Mouse (Mus musculus) thymus, postnatal 36 days (tissue): ENCODE results near the gene Olfr49.

ENCODE experiments used
- DNase-seq, 2 experiments: peaks; one replicate each; pipeline ENCODE4 v3.0.0; 2022; ENCODE audit warnings: mixed read lengths in 2 of 2

The Olfr49 gene

DNA sequence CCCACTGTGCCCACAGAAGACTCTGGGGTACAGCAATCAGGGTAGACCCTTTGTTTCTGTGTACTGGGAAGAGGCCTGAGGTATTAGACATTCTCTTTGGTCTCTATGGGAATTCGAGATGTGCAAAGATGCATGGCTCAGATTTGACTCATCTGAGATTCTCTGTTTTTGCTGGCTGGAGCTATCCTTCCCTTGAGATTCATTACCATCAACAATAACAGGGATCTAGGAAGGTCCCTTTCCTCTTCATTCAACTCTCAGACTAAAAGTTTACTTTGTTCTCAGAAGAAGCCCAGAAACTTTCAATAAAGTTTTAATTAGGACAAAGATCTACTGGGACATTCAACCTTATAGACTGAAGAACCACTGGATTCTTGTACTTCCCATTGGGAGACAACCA, at the start of gene Olfr49:
Gene Olfr49 (minus strand): TSS at position 101 of the 400 bp plus-strand sequence.
- DNase-seq = no peak

DNA sequence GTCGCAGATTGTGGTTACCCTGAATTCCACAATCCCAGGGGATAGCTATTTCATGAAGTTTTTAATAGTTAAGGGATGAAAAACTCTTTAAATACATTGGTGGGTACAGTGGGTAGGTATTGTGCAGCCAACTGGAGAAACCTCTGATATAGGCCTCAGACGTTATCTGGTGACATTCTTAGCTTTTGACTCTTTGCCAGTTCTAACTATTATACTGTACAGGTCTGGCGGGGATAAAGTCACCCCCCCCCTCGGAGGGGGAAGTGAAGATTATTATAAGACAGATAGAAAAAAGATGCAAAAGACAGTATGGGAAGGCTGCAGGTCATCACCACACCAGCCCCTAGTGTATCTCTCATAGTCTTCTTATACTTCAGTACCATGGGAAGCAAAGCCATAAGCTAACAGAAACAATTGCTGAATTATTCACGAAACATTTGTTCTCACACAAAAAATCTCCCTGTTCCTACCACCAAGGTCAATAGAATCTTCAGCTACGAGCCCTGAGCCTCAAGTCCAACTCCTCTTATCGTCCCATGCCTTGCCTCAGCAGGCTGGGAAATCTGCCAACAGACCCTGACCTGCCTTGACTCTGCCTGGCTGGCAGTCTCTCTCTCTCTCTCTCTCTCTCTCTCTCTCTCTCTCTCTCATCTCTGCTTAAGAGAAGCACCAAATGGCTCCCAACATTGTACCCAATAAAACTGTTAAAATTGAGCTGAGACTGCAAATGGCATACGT, 48.9 kb upstream of the Olfr49 start:
- DNase-seq = no peak

DNA sequence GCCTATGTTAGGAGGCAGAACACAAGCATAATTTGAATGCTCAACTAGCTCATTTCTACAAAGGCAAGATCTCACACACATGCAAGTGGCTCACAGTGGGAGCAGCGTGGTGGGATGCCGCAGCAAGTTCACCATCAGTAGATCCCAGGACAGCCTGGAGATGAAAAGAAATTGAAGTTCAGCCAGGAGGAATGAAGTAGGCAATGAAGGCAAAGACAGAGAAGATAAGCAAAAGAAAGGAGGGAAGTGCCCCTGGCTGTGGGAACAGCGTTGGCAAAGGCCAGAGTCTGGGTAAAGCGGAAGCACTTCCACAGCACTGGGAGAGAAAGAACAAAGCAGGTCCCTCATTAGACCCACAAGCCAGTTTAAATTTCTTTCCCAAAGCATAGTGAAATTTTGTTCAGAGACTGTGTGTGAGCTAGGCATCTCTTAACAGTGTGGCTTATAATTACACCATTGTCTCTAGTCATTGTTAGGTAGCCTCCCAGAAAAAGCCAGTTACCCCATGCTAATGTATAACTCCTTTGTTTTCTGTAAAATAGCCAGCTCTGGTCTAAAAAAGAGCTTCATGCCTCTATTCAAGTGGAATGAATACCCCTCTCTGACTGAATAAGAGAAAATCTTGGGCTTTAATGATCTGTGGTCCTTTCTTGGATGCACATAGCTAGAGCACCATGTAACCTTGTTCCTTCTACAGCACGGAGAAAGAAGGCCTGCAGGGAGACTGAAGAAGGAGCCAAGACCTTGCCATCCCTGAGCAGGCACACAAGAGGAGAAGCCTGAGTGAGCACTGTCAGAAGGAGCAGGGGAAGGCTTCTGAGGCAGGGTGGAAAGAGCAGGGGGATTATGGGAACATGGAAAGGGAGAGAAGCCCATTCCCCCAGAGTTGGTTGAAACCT, 47.7 kb upstream of the Olfr49 start:
- no peak for DNase-seq

DNA sequence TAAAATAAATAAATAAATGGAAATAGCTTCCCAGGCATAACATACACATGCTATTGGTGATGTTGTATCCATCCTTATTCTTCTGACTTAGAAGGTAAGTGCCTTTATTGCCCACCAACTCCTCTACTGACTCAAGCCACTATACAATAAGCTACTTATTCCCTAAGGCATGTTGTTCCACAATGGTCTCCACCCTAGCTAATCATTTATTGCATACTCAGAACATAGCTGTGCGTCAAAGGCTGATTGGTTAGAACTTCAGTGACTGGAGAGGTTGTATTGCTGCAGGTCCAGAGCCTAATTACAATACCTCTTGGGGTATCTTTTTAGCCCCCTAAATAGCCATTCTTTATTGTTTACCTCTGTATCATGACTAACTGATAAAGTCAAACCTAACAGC, 46.4 kb upstream of the Olfr49 start:
- no peak for DNase-seq

DNA sequence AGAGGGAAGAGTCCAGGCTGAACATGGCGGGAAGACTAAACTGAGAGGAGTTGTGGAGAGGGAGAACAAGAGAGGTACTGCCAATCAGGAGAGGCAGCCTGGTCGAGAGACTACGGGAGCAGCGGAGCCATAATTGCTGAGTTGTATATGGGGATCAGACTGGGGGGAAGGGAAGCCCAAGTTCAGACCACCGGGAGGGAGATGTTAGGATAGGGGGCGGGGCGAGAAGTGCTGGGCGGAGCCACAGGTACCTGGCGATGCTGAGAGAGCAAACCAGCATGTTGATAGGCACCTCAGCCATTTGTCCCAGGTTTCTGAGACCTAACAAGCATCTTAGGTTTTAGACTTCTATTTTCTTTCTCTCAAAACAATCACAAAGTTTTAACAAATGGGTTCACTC, 44.5 kb upstream of the Olfr49 start:
- peak in 1 of 2 experiments; percentile 14 for DNase-seq

DNA sequence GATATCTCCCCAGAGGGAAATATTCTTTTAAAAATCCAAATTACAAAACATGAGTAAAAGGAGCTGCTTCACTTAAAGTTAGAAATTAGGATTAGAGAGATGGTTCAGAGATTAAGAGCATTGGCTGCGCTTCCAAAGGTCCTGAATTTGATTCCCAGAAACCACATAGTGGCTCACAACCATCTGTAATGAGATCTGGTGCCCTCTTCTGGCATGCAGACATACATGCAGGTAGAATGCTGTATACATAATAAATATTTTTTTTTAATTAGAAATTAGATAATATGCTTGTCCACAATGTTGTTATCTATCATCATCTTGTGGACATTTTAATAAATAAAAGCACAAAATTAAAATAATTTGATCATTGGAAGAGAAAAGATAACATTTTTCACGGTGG, 43.8 kb upstream of the Olfr49 start:
- DNase-seq = no peak

DNA sequence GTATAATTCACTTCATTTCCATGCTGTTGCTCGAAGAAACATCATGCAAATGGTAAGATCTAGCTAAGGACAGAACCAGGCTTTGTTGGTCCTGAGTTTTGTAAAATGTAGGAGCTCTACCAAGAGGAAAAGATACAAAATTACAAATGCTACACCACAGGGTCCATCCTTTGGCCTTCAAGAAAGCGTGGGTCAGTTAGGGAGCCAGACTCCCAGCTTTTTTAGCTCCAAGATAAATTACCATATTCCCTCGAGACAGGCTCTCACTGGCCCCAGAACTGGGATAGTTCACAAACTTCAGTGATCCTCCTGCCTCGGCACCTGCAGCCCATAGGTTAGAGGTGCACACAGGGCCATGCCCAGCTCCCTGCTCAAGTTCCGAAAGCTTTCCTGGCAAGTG, 39.7 kb upstream of the Olfr49 start:
- DNase-seq = no peak

DNA sequence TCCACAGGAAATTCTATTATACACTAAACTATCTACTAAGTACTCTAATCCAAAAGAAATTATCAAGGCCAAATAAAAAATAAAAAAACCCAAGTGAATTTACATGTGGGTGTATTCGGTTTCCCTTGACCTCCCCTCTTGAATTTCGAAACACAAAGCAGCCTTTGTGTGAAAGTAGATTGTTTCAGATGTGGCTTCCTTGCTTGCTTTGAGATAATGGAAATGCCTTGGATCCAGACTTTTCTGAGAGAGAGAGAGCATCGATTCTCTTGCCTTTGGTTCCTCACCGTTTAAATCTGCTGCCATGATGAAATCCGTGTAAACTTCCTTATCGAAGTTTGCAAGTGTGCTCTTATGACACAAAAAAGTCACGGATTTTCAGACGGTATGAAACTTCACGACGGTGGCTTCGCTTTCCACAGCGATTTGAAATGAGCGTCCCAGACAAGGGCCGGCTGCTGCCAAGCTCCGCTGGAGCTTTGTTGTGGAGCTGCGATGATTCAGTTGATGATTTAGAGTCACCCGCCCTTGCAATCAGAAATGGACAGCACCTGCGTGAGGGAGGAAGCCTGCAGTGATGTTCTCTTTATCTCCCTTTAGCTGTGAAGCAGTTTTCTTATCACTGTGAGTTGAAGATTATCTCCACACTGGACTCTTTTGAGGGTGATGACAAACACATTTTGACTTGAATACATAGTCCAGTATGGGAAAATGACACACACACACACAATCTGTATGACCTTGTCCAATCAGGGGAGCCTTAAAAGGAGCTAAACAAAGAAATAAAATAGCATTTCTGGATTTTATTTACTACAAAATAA, 37.0 kb upstream of the Olfr49 start:
- no peak for DNase-seq

DNA sequence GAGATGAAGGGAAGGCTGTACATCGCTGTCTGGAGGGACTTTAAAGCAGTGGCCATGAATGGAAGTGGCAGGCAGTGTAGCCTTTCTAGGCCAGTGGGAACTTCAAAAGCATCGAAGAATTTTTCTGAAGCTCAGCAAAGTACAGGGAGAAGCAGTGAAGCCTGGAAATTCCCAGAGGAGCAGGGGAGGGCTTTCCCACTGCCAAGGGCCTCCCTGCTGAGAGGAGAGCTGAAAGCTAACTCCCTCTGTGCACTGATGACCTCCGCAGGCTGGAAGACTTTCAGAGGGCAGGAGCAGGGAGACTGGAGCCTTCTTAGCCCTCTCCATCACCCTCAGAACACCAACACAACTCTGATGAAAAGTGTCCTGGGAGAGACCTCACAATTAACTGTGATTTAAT, 27.0 kb upstream of the Olfr49 start:
- DNase-seq = no peak

DNA sequence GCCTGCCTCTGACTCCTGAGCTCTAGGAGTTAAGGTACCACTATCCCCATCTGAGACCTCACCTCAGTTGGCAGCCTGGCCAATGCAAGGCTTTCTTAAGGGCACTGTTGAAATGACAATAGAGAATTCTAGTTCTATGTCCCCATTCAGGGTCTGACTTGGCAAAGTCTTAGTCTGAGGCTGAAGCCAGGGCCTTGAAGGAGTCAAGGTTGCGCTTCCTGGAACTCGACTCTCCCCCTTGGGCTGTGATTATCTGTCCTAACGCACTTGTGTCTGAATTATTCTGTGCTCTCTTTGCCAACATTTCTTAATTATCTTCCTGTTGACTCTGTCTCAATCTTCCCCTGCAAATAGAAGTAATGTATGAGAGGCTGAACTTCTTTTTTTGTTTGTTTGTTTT, 15.9 kb upstream of the Olfr49 start:
- no peak for DNase-seq

DNA sequence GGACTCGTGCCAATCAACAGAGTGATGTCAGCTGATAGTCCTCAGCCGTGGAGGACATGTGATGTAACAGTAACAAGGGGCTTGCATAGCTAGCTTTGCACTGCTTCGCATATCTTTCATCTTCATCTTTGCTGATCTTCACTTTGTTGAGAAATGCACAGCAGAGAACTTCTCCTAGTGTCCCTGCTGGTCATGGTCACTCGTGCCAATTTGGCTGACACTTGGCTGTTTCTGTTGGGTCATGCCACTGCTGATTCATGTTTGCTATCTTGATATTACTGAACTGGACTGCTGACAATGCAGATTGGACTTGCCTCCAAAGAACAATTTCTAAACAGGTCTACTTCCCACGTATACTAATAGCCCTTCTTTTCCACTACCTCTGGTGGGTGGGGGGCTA, 15.4 kb upstream of the Olfr49 start:
- no peak for DNase-seq

DNA sequence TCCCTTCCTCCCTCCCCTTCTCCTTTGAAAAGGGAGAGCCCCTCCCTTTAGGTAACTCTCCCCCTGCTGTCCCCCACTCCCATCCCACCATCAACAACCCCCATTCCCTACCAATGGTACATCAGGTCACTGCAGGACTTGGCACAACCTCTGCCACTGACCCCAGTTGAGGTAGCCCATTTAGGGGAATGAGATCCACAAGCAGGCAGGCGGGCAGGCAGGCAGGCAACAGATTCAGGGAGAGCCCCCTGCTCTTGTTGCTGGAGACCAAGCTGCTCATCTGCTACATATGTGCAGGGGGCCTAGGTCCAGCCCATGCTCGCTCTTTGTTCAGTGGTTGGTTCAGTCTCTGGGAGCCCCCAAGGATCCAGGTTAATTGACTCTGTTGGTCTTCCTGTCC, 8.3 kb downstream of the Olfr49 start:
- DNase-seq = no peak

DNA sequence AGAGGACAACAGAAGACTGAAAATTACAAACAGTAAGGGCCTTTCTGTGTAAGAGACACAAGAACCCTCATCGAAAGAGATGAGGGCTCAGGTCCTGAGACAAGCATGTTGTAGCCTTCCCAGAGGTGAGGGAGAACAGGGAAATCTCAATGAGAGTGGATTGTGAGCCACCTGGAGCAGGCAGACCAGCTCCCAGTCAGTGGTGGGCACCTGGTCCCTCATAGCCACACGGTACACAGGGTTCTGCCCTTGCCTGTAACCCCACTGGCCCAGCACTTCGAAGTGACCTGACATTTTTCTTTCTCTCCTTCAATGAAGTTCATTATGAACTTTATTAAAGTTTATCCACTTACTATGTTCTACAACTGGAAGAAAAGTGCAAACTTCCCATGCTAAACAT, 12.0 kb downstream of the Olfr49 start:
- DNase-seq = no peak

DNA sequence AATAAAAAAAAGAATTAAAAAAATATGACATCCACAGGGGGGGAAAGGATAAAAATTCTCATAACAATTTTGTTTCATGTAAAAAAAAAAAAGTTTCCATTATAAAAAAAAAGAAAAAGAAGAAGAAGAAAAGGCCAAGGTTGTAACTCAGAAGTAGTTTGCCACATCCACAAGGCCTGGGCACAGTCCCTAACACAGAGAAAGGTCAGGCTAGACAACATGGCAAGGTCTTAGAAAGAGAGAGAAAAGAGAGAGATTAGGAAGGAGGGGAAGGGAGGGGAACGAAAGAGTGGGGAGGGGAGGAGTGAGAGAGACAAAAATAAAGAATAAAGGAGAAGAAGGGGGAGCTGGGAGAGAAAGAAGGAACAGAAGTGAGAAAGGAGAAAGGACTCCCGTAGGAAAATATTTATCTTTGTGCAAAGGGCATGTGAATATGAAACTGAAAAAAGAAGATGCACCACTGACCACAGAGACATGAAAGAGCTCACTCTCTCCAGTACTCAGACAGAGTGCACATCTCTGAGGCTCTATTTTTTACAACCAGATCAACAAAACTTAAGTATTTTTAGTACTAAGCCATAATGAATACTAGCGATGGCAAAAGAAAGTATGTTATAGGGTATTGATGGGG, 12.6 kb downstream of the Olfr49 start:
- no peak for DNase-seq

DNA sequence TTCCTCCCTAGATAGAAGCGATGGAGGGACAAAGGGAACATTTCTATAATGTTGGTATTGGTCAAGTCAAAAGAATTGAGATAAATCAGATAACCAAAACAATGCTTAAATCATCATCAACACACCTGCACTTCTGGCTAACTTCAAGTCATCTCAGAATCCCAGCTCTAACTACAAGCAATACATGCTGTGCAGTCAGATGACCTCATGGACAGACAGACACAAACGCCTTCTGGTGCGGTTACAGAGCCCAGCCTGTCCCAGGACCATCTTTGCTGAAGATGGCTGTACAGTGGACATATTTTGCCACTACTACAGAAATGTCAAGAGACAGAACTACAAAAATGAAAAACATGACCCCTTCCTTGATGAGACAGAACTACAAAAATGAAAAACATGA, 14.3 kb downstream of the Olfr49 start:
- DNase-seq = no peak

DNA sequence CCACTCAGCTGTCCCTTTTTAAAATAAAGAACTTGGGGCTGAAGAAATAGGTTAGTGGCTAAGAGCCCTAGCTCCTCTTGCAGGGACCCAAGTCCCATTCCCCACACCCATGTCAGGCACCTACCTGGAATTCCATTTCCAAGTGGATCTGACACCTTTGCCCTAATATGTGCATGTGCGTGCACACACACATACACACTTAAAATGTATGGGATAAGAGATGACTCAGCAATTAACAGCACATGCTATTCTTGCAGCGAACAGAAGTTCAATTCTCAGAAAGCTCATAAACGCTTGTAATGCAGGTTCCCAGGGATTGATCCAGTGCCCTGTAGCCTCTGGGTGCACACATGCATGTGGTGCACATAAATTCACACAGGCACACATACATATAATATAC, 15.2 kb downstream of the Olfr49 start:
- no peak for DNase-seq

DNA sequence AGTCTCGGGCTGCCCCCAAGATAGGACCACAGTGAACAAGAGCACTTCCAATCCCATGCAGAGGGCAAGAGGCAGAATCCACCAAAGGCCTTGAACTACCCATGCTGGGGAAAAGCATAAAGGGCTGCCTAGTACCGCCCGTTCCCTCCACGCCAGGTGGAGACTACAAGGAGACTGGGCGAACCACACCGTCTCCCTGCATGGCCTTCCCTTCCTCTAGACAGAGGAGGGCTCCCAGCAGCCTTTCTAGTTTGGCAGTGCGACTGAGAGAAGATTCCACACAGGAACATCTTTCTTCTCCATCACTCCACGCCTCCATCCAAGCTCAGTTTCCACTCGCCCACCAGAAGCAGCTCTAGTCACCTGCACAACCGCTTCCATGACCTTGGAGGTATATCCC, 16.8 kb downstream of the Olfr49 start:
- DNase-seq = no peak

DNA sequence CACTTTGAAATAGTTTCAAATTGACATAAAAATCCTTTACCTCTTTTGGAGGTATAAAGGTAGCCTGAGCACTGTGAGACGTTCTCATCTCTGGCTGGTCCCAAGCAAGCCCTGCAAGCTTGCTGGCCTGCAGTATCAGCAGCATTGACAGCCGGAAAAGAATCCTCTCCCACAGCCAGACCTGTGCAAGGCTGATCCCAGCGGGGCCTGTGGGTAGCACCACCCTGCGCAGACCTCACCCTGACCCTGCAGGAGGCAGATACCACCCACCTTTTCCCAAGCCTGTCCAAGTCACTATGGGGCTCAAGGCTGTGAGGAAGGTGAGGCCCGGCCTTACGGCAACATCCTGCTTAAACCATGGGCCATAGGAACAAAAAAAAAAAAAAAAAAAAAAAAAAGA, 18.8 kb downstream of the Olfr49 start:
- no peak for DNase-seq

DNA sequence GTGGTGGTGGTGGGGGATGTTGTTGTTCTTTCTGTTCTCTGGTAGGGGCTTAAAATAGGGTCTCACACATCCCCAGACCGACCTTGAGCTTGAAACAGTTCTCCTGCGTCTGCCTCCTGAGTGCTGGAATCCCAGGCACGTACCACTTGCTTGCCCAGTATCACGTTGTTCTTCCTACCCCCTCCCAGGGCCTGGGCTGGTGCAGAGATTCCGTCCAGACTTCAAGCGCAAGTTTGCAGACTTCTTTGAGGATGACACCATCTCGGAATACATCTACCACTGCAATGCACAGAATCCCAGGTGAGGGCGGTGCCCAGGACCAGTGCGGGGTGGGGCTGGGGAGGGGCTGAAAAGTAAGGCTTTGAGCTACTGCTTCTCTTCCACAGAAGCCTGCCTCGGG, 19.6 kb downstream of the Olfr49 start:
- no peak for DNase-seq

DNA sequence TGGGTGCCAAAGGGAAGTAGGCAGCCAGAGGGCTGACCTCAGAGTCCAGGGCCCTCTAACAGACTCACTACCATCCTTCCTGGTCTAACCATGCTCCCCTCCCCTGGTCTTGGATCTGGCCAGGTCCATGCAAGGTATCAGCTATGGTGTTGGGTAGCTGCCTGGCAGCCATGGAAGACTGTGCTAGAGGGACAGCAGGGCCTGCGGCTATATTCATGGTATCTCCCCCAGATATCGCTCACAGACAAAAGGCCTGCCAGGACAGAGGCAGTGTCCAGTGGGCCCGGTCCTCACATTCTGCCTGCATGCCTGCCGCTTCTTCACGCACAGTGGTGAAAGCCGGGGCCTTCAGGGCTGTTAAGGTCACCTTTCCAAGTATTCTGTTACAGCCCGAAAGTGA, 20.5 kb downstream of the Olfr49 start:
- DNase-seq = no peak

DNA sequence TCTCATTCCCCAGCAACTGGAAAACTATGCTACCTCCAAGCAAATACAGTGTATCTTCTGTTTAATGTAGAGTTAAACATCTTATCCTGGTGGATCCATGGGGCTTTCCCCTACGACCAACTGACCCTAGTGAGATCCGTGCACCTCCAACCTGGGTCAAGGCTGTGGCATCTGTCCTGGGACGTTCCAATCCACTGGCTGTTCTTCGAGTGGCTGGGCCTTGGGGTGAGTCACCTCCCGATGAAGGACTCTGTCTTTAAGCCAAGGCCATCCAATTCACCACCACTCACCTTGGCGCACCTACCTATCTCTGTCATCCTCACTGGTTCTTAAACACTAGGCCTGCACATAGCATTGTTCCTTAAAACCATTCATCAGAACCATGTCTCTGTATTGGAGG, 21.6 kb downstream of the Olfr49 start:
- no peak for DNase-seq

DNA sequence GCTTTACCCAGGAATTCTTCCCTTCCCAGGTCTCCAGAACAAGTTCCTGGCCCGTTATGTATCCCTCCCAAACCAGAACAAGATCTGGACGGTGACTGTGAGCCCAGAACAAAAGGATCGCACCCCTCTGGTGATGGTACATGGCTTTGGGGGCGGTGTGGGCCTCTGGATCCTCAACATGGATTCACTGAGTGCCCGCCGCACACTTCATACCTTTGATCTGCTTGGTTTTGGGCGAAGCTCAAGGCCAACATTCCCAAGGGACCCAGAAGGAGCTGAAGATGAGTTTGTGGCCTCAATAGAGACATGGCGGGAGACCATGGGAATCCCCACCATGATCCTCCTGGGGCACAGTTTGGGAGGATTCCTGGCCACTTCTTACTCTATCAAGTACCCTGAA, 22.1 kb downstream of the Olfr49 start:
- DNase-seq = no peak

DNA sequence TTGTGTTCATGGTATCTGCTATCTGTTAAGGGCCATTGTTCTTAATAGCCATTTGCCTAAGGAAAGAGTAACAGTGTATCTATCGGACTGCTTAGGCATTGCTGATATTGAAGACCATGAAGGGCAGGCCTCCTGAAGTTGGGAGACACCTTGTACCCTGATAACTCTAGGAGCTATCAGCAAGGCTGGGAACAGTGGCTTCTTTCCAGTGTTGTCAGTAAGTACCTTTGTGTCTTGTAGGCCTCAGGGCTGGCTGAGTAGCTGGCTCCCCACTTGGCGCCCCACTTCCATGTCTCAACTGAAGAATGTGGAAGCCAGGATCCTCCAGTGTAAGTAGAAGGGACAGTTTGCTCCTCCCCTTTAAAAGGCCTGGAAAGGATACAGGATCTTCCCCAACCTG, 23.4 kb downstream of the Olfr49 start:
- no peak for DNase-seq
